Mouse (Mus musculus): Measurements from ENCODE around the gene Spock1. TPM values are rescaled to one million over a fixed set of nuclear protein-coding genes. Genes with fewer than 3 reads are reported as not detected.

Spock1 gene
- polyA plus RNA-seq, 1 experiment from 2014 or later = 0.49 TPM

GRCm38 (mm10) chr13:57786278-57786677 lies 121.9 kb downstream of the Spock1 start:
- Histone ChIP-seq H3K4me1 (replicated peaks; ENCODE audit: insufficient read depth, low read length) (no peaks in the 10 kb centered on the region), H3K9me3 (replicated peaks; ENCODE audit: low read length) (no peaks in the 10 kb centered on the region), H3K36me3 (ENCODE audit: insufficient read depth, low read length) (no peaks in the 10 kb centered on the region), H3K4me2 (ENCODE audit: low read length) (no peak overlapping the region), H3K4me3 (replicated peaks; ENCODE audit: low read depth, low read length) (no peak overlapping the region), H3K9ac (ENCODE audit: low read depth, low read length) (no peak overlapping the region), H3K27me3 (ENCODE audit: insufficient read depth, low read length) (no peaks in the 10 kb centered on the region), H3K27ac (no peak overlapping the region)
- ATAC-seq (replicated peaks; ENCODE audit: low FRiP score, low read depth) (no peak), DNase-seq (ENCODE audit: low spot score) (no peak)
- TF ChIP-seq CTCF (IDR thresholded peaks at IDR 0.05; ENCODE audit: low read depth) = no peak
- 79% methylated on average over 8 of the region's 8 CpGs for WGBS

- DNase-seq (ENCODE audit: low spot score) = no peak
- Histone ChIP-seq H3K4me3 (replicated peaks; ENCODE audit: low read depth, low read length) (no peak overlapping the region), H3K4me2 (ENCODE audit: low read length) (no peak overlapping the region), H3K9me3 (replicated peaks; ENCODE audit: low read length) (no peaks in the 10 kb centered on the region), H3K27ac (no peak overlapping the region), H3K4me1 (replicated peaks; ENCODE audit: insufficient read depth, low read length) (no peaks in the 10 kb centered on the region), H3K27me3 (ENCODE audit: insufficient read depth, low read length) (no peaks in the 10 kb centered on the region), H3K36me3 (ENCODE audit: insufficient read depth, low read length) (no peaks in the 10 kb centered on the region), H3K9ac (ENCODE audit: low read depth, low read length) (no peak overlapping the region)
- no peak for TF ChIP-seq CTCF (IDR thresholded peaks at IDR 0.05; ENCODE audit: low read depth)
- WGBS = 53% methylated on average over 12 of the region's 12 CpGs
- no peak for ATAC-seq (replicated peaks; ENCODE audit: low FRiP score, low read depth)
These were observed 125.2 kb downstream of the Spock1 start for GRCm38 (mm10) chr13:57782975-57783374.

GRCm38 (mm10) chr13:57782107-57782561 lies 126.0 kb downstream of the Spock1 start:
- no peaks in the 10 kb centered on the region for H3K27me3 ChIP-seq (ENCODE audit: insufficient read depth, low read length)
- ATAC-seq (replicated peaks; ENCODE audit: low FRiP score, low read depth) = no peak
- H3K9ac ChIP-seq (ENCODE audit: low read depth, low read length) = no peak overlapping the region
- no peaks in the 10 kb centered on the region for H3K36me3 ChIP-seq (ENCODE audit: insufficient read depth, low read length)
- no peak for TF ChIP-seq CTCF (IDR thresholded peaks at IDR 0.05; ENCODE audit: low read depth)
- no peak overlapping the region for H3K27ac ChIP-seq
- no peak overlapping the region for H3K4me2 ChIP-seq (ENCODE audit: low read length)
- WGBS = 85% methylated on average over 6 of the region's 6 CpGs
- no peak for DNase-seq (ENCODE audit: low spot score)
- no peaks in the 10 kb centered on the region for H3K9me3 ChIP-seq (replicated peaks; ENCODE audit: low read length)
- H3K4me3 ChIP-seq (replicated peaks; ENCODE audit: low read depth, low read length) = no peak overlapping the region
- H3K4me1 ChIP-seq (replicated peaks; ENCODE audit: insufficient read depth, low read length) = no peaks in the 10 kb centered on the region

- H3K4me3 ChIP-seq (replicated peaks; ENCODE audit: low read depth, low read length) = no peak overlapping the region
- H3K4me1 ChIP-seq (replicated peaks; ENCODE audit: insufficient read depth, low read length) = no peaks in the 10 kb centered on the region
- DNase-seq (ENCODE audit: low spot score) = no peak
- peak; percentile 35; the same call in 1 of the 2 replicates for TF ChIP-seq CTCF (IDR thresholded peaks at IDR 0.05; ENCODE audit: low read depth)
- H3K9me3 ChIP-seq (replicated peaks; ENCODE audit: low read length) = no peaks in the 10 kb centered on the region
- no peaks in the 10 kb centered on the region for H3K27me3 ChIP-seq (ENCODE audit: insufficient read depth, low read length)
- H3K36me3 ChIP-seq (ENCODE audit: insufficient read depth, low read length) = no peaks in the 10 kb centered on the region
- H3K9ac ChIP-seq (ENCODE audit: low read depth, low read length) = no peak overlapping the region
- no peak overlapping the region for H3K4me2 ChIP-seq (ENCODE audit: low read length)
- ATAC-seq (replicated peaks; ENCODE audit: low FRiP score, low read depth) = no peak
- no peak overlapping the region for H3K27ac ChIP-seq
- 80% methylated on average over 4 of the region's 4 CpGs for WGBS
These were observed 129.0 kb downstream of the Spock1 start for GRCm38 (mm10) chr13:57779146-57779545.

GRCm38 (mm10) chr13:57778524-57778923 lies 129.6 kb downstream of the Spock1 start:
- H3K27me3 ChIP-seq (ENCODE audit: insufficient read depth, low read length) = no peaks in the 10 kb centered on the region
- ATAC-seq (replicated peaks; ENCODE audit: low FRiP score, low read depth) = no peak
- no peaks in the 10 kb centered on the region for H3K4me1 ChIP-seq (replicated peaks; ENCODE audit: insufficient read depth, low read length)
- H3K36me3 ChIP-seq (ENCODE audit: insufficient read depth, low read length) = no peaks in the 10 kb centered on the region
- H3K9me3 ChIP-seq (replicated peaks; ENCODE audit: low read length) = no peaks in the 10 kb centered on the region
- no peak overlapping the region for H3K27ac ChIP-seq
- 81% methylated on average over 3 of the region's 3 CpGs for WGBS
- H3K4me2 ChIP-seq (ENCODE audit: low read length) = no peak overlapping the region
- DNase-seq (ENCODE audit: low spot score) = no peak
- no peak for TF ChIP-seq CTCF (IDR thresholded peaks at IDR 0.05; ENCODE audit: low read depth)
- H3K4me3 ChIP-seq (replicated peaks; ENCODE audit: low read depth, low read length) = no peak overlapping the region
- no peak overlapping the region for H3K9ac ChIP-seq (ENCODE audit: low read depth, low read length)

GRCm38 (mm10) chr13:57771998-57772397 lies 136.1 kb downstream of the Spock1 start:
- H3K4me1 ChIP-seq (replicated peaks; ENCODE audit: insufficient read depth, low read length) = no peaks in the 10 kb centered on the region
- ATAC-seq (replicated peaks; ENCODE audit: low FRiP score, low read depth) = no peak
- no peaks in the 10 kb centered on the region for H3K27me3 ChIP-seq (ENCODE audit: insufficient read depth, low read length)
- no peaks in the 10 kb centered on the region for H3K9me3 ChIP-seq (replicated peaks; ENCODE audit: low read length)
- H3K36me3 ChIP-seq (ENCODE audit: insufficient read depth, low read length) = no peaks in the 10 kb centered on the region
- no peak overlapping the region for H3K9ac ChIP-seq (ENCODE audit: low read depth, low read length)
- H3K4me3 ChIP-seq (replicated peaks; ENCODE audit: low read depth, low read length) = no peak overlapping the region
- no peak overlapping the region for H3K27ac ChIP-seq
- WGBS = 75% methylated on average over 6 of the region's 6 CpGs
- TF ChIP-seq CTCF (IDR thresholded peaks at IDR 0.05; ENCODE audit: low read depth) = no peak
- no peak overlapping the region for H3K4me2 ChIP-seq (ENCODE audit: low read length)
- DNase-seq (ENCODE audit: low spot score) = no peak

- 63% methylated on average over 3 of the region's 3 CpGs for WGBS
- Histone ChIP-seq H3K36me3 (ENCODE audit: insufficient read depth, low read length) (no peaks in the 10 kb centered on the region), H3K4me2 (ENCODE audit: low read length) (no peak overlapping the region), H3K9ac (ENCODE audit: low read depth, low read length) (no peak overlapping the region), H3K4me1 (replicated peaks; ENCODE audit: insufficient read depth, low read length) (no peaks in the 10 kb centered on the region), H3K27me3 (ENCODE audit: insufficient read depth, low read length) (no peaks in the 10 kb centered on the region), H3K9me3 (replicated peaks; ENCODE audit: low read length) (no peaks in the 10 kb centered on the region), H3K27ac (no peak overlapping the region), H3K4me3 (replicated peaks; ENCODE audit: low read depth, low read length) (no peak overlapping the region)
- ATAC-seq (replicated peaks; ENCODE audit: low FRiP score, low read depth) (no peak), DNase-seq (ENCODE audit: low spot score) (peak; percentile 19)
- TF ChIP-seq CTCF (IDR thresholded peaks at IDR 0.05; ENCODE audit: low read depth) = peak; percentile 60
These were observed 141.4 kb downstream of the Spock1 start for GRCm38 (mm10) chr13:57766721-57767120.

Data from kidney, postnatal 0 days (tissue).